Mouse (Mus musculus): Measurements from ENCODE around the gene Agtrap.

DNA sequence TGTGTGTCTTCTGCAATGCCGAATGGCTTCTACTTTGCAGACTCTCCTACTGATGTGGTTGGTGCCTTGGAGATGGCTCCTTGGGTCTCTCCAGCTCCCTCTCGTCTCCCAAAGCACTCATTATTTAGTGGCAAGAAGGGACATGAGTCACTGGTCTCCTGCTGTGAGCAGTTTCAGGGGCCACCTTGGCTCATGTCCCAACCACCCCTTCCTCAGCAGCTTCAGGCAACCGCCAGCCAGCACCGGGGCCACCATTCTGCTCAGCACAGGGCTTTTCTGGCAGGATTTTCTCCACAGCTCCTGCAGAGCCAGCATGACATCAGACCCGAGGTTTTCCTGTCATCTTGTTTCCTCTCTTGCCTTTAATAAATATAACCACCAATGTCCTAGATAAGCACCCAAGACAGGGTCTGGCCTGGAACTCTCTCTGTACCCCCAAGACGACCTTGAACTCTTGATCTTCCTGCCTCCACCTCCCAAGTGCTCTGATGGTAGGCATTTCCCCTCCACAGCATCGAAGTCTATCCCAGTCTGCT, 20.8 kb upstream of the Agtrap start:
- TF ChIP-seq POLR2A (IDR thresholded peaks at IDR 0.05; ENCODE audit: borderline replicate concordance, low read depth, low read length) = no peak
- no peak for TF ChIP-seq CTCF (IDR thresholded peaks at IDR 0.05; ENCODE audit: low read depth, low read length)
